Mouse (Mus musculus): ENCODE data around the gene Aknad1.

Gene Aknad1

DNA sequence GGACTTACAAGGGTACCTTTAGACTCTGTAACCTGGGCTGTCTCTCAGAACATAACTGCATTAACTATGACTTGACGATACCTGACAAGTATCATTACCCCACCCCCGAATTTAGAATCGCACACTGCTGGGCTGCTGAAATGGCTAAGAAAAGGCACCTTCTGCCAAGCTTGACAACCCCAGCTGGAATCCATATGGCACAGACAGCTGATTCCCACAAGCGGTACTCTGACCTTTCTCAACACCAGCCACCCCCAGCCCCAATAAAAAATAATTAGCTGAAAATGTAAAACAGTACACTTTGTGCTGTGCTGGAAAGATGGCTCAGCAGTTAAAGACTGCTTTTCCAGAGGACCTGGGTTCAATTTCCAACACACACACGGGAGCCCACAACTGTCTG, 49.8 kb downstream of the Aknad1 start:
- no peak for DNase-seq

DNA sequence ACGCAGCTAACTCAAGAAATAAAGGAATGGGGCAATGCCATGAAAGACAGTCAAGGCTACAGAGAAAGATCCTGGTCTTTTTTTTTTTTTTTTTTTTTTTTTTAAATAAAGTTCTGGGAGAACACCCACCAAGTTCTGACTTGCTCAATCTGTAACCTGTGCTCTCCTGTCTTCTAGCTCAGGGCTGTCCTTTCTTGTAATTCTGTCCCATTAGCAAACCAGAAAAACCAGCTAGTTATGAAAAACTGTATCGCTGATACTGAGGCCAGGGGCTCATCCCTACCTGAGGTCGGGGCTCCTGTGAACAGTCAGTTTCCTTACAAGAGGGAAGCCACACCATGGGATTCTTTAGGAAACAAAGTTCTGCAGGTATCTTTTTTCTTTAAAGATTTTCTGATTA, 51.0 kb downstream of the Aknad1 start:
- no peak for DNase-seq

DNA sequence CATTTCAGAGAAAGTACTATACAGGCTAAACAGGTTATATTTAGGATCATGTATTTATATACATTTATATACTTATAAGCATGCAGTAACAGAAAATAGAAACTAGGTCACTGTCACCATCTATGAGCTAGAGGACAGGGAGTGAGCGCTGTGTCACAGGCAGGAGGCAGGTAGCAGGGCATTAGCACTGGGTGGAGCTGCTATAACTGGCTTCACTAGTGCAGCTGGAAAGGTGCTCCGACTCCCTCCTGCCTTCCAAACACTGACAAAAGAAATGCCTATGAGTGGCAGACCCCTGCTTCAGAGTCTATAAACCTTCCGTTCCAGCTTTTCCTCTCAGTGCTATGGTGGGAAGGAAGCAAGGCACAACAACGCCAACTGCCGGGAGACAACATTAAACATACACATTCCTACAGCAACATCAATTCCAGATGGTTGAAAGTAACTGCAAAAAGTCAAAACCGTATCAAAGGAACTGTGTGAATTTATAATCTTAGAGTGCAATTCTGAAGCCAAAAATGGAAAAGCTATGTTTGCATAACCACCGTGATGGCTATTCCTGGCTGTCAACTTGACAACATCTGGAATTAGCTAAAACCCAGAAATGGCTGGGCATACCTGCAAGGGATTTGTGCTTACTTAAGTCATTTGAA, 51.7 kb downstream of the Aknad1 start:
- no peak for DNase-seq

DNA sequence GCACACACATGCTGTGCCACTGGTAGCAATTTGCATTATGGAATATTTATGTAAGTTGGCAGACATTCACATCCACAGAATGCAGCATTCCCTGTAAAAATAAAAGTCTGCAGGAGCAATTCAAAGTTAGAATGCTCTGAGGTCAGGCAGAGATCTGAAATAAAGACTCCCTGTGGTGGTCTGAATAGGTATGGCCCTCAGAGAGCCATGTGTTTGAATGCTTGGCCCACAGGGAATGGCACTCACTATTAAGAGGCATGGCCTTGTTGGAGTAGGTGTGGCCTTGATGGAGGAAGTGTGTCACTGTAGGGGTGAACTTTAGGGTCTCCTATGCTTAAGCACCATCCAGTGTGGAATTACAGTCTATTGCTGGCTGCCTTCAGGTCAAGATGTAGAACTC, 53.0 kb downstream of the Aknad1 start:
- DNase-seq = no peak

DNA sequence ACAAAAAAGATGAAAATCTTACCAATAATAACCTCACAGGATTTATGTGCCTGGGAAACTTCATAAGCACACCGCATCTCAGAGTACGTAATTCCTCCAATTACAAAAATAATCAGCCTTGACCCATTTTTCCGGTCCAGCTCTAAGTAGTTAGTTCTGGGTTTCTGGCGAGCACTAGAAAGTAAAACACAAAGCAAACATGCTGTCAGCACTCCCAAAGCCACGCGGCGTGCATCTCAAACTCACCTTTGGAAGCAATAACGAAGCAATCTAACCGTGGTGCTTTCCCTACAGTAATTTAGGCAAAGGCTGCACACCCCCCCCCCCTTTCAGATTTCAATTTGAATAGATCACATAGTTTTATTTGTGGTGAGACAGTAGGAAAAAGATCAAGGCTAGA, 55.3 kb downstream of the Aknad1 start:
- no peak for DNase-seq

DNA sequence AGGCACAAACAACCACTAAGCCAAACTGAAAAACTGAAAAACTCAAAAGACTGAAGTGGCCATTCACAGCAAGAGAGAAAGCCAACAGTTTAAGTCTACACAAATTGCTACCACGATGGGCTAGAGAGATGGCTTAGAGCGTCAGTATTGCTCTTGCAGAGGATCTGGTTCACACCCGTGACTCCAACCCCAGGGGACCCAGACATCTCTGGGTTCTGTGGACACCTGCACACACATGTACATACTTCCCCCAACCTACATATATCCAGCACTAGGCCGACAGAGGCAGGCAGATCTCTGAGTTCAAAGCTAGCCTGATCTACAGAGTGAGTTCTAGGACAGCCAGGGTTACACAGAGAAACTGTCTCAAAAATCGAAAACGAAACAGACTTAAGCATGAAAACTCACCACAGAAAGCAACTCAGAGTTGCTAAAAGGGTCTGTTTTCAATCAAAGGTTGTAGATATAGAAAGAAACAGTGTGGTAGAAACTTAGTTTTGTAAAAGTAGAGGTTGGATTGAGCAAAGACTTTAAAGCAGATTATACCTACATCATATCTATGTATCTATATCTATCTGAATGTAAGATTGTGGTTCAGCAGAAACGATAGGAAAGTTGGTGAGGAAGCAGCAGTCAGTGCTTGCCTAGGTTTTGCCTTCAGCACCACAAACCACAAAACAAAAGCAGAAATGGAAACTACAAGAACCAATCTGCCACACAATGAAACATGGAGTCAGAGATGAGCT, 56.3 kb downstream of the Aknad1 start:
- no peak for DNase-seq

DNA sequence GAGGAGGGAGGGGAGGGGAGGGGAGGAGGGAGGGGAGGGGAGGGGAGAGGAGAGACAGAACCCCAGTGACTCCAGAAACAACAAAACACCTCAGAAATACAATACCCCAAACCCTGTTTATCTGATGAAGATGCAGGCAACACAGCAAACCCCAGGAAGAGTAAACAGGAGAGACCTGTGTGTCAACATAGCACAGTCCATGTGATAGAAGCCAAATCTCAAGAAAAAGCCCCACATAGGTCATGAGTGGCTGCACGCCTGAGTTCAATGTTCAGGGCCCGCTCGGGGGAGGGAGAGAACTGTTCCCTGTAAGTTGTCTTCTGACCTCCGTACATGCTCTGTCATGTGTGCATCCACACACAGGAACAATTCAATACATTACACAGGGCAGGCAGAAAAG, 56.9 kb downstream of the Aknad1 start:
- no peak for DNase-seq

DNA sequence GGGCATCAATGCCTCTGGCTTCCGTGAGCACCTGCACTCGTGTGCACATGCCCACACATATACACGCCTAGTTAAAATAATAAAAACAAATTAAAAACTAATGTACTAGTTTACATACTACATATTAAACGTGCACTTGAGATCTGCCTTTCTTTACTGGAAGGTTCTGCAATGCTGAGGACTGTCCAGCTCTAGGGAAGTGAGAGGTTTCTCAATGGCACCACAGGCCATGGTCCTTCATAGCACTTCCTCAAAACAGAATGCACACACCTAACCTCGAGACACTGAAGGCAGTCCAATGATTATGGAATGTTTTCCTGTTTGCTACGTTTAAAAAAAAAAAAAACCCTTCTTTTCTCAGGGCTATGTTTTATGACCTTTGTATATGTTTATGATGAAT, 58.3 kb downstream of the Aknad1 start:
- DNase-seq = no peak

DNA sequence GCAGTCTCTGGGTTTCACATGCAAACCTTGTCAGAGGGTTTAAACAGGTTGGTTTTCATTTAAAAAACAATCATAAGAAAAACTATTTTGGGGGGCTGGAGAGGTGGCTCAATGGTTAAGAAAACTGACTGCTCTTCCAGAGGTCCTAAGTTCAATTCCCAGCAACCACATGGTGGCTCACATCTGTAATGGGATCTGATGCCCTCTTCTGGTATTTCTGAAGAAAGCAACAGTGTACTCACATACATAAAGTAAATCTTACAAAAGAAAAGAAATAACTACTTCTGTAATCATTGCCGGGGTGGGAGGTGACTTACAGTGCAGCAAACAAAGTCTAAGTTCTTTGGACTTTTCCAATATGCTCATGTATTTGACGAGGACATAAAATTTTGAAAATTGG, 58.9 kb downstream of the Aknad1 start:
- DNase-seq = no peak

DNA sequence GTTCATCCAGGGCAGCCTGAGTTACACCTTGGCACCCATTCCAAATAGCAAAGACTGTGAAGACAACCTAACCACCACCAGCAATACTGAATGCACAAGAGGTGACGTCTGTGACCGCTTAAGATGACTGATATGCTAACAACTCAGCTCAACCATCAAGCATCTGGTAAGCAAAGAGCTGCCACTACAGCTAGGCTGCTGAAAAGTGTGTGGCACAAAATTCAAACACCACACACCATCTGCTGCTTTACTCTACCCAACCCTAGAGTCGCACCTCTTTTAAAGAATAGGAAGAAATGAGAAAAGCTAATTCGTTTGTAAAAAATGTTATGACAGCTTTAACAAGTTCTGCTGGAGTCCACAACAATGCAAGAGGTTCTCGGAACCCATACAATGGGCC, 66.2 kb downstream of the Aknad1 start:
- no peak for DNase-seq

DNA sequence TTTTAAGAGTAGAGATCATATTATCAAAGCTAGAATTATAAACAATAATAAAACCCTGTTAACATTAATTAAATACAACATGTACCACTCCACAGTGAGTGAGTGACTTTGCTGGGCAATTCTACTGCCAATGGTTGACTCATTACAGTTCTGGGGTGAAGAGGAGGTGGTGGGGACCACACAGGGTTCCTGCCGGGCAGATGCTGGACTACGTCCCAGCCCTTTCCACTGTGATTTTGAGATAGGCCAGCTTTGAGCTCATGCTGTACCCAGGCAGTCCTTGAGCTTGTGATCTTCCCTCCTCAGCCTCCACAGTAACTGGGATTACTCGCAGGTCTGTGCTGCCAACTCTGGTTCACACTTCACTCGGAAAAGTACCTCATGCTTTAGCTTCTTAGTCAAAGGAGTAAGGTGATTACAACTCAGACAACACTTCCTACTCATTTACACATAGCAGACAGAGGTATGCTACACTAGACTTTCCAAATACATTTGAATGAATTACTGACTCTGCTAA, 71.3 kb downstream of the Aknad1 start:
- no peak for DNase-seq

DNA sequence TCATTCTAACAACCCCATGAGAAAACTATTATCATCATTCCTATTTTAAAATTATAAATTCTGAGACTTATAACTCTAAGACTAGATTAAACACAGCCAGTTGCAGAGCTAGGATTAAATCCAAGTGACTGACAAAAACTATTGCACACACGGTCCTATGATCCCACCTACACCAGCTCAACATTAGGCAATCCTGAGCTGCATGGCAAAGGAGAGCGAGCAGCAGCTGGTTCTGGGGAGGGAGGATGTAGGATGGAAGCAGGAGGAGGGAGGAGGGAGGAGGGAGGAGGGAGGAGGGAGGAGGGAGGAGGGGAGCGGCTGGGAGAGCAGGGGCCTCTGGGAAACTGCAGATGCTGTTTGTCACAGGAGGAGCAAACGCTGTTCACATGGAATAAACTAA, 76.2 kb downstream of the Aknad1 start:
- DNase-seq = no peak

DNA sequence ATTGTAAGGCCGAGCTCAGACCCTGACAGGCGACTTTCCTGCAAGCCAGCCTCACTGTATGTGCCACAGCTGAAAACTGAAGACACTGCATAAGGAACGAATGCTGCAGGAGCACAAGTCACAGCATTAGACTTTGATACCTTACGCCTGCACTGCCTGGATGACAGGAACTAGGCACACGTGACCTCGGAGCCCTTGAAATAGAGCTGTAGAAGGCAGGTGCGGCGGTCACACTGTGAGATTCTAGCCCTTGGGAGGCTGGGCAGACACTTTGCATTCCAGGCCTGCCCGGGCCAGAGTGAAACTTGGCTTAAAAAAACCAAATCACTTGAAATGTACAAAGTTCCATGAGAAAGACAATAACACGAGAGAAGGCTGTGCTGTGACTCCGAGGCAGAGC, 91.0 kb downstream of the Aknad1 start:
- no peak for DNase-seq

DNA sequence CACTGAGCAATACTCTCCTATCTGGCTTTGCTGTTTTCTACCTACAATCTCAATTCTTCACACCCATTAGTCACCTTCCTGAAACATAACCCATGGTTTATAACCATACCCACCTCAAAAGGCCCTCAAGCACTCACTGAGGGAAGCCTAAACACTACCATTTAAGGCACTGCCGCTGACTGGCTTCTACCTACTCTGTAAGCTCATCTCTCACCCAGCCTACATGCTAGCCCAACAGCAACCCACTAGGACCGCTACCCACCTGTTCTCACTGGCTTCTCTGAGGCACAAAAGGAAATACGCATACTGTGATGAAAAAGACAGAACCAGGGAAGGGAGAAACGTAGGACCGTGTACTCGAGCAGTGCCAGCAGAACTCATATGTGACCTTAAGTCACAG, 92.3 kb downstream of the Aknad1 start:
- no peak for DNase-seq

Data from cerebellum, adult 11 months (tissue).